Mouse (Mus musculus) layer of hippocampus, postnatal 36 days (tissue): ENCODE results near the gene Tbx19. TPM values are rescaled to one million over a fixed set of nuclear protein-coding genes. Genes with fewer than 3 reads are reported as not detected.

Experiments used
- DNase-seq, 2 experiments: peaks; one replicate each; pipeline ENCODE4 v3.0.0; 2022
- total RNA-seq, 2 experiments: library from RNA; stranded (reverse); gene quantifications; 2 replicates each; pipeline ENCODE4 v1.2.3; 2021

The Tbx19 gene
- total RNA-seq, 2 experiments from 2014 or later, result not detected

DNA sequence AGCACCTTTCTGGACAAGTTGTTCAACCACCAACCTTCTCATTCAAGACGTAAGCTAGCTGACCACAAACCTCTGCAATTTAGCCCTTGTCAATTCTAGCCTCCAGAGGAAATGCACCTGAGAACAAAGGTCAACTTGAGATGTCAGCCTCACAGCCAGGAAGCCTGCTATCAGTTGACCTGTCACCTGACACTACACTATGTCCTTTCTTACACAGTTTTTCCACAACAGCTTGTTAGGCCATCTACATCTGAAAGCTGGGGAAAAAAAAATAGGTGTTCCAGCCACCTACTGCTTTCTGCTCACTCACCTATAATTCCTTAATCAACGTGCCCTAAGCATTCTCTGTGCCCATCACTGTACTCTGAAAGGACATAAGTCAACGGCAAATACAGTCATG, 23.6 kb upstream of the Tbx19 start:
- no peak for DNase-seq

DNA sequence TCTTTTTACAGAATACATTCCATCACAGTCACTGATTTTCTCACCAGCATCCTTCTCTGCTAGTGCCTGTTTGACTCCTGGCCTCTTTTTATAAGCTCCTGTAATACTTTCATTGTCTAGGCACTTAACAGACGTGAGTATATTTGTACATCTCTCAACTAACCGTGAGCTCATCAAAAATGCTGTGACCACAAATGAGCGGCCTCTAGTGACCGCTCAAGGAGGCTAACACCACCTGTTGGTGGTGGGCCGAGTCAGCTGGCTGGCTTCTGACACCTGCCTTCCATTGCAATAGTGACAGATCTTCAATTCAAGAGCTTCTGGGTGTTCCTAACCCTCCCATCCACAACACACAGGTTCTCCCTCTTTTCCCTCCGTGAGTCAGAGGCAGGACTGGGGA, 22.8 kb upstream of the Tbx19 start:
- DNase-seq, result no peak

DNA sequence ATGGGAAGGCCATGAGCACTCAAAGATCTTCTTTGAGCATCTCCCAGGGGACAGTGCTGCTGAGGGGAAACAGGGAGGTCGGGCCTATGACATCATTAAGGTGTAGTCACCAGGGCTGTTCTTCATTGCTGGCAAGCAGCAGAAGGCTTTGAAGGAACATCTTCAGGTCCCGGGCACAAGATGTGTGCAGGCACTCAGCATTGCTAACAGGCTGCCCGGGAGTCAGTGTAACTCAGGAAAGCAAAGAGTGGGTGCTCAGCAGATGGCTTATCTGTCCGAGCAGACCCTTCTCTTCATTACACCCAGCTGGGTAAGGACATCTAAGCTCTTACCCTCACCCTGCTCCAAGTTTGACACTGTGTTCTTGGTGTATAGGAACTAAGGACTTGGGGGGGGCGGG, 18.7 kb upstream of the Tbx19 start:
- no peak for DNase-seq

DNA sequence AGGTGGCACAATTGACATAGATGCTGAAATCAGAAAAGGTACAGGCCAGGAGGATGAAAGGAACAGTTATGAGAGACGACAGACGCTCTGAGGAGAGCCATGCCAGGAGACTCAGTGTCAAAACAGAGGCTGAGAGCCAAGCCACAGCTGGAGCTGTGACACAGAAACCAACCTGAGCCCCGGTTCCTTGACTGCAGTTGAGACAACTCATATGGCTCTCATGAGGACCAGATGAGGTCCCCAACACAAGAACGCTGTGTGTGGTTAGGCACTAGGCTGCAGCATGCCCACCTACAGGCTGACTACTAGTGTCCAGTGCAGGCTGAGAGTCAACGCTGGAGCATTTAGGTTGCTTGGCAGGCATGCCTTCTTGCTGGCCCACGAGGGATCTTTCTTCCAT, 17.5 kb upstream of the Tbx19 start:
- no peak for DNase-seq

DNA sequence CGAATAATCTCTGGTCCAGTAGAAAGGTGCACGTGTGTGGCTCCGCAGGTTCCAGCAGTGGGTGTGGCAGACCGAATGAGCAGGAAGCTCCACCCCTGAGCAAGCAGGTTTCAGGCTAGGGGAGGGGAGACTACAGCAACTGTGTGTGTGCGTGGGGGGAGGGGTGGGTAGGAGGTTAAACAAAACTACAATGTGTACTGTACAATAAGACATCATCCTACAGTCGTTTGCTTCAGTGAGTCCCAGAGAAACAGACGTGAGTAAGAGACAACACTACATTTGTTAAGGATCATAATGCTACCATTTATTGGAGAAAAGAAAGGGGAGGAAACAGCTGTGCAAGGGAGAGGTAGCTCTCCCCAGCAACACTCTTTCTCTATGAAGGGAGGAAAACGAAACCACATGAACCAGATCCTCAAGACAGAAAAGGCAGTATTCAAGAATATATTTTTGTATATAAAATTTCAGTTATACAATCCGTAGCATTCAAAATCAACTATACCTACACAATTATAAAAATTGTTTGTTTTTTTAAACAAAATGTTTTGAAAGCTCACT, 13.6 kb upstream of the Tbx19 start:
- DNase-seq, result no peak

DNA sequence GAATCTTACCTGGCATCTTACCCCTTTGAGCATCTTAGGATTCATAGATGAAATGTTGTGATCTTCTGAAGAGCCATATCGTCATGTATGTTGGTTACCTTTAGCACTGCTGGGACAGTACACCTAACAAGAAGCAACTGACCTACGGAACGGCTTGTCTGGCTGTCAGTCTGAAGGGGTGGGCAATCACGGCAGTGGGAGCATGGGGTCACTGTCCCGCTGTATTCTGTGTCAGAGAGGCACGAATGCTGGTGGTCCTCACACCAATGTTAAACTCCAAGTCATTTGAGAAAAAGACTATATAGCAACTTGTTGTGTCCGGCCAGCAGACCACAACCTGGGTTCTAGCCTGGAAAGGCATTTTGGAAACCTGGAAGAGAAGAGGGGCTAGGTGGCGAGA, 10.7 kb upstream of the Tbx19 start:
- no peak for DNase-seq

DNA sequence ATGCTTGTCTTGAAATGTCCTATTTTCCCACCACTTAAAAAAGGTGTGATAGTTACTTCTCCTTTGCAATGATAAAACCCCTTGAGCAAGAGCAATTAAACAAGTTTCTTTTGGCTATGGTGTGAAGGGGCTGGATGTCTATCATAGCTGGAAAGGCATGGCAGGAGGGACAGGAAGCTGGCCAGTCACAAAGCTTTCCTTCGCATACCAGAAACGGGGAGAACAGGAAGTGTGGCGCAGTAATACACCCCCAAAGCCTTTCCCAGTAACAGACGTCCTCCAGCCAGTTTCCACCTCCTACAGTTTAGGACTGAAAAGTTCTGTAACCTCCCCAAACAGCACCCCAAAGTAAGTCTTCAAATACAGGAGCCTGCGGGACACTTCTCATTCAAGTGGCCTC, 9.6 kb upstream of the Tbx19 start:
- DNase-seq, result no peak

DNA sequence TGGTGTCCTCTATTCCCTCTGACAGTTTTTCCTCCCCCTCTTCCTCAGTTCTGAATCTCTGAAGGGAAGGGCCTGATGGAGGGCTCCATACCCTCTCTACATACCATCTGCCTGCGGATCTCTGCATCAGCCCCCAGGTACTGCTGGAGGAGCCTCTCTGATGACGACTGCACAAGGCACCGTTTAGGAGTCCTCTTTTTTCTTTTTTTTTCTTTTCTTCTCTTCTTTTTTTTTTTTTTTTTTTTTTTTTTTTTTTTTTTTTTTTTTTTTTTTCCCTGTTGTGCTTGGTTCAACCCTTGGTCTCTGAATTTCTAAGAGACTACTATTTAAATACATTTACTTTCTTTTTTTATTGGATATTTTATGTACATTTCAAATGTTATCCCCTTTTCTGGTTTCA, 8.9 kb upstream of the Tbx19 start:
- no peak for DNase-seq

DNA sequence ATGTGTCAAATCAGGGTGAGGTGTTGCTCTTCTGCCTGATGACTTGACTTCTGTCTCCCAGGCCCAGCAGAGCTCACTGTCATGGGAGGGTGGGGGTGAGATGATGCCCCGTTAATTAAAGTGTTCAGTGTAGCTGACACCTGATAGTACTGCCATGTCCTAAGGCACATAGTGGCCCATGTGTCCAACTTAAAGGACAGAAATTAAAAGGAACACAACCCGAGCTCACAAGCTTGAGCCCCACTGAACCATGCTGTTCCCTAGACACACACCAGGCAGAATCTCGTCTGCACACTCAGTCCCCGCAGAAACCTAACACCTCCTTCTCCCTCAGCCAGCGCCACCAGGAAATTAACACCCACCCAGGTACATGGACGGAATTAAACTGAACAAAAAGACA, 4.3 kb upstream of the Tbx19 start:
- no peak for DNase-seq

DNA sequence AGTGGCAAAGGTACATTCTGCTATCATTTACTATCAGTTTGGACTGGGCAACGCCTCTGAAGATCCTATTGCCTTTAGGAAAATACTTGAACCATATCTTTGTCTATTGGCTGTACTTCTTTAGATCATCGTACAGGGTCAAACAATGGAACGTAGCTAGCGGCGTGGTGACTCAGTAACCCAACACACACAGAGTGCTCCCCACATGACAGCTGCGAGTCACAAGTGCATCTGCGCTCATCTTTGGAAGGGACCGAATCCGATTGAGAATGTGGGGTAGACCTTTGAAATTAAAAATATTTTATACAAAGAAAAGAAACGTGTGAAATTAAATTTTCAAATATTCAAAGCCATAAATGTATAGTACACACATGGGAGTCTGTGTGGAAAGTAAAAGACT, 1.7 kb downstream of the Tbx19 start:
- no peak for DNase-seq

DNA sequence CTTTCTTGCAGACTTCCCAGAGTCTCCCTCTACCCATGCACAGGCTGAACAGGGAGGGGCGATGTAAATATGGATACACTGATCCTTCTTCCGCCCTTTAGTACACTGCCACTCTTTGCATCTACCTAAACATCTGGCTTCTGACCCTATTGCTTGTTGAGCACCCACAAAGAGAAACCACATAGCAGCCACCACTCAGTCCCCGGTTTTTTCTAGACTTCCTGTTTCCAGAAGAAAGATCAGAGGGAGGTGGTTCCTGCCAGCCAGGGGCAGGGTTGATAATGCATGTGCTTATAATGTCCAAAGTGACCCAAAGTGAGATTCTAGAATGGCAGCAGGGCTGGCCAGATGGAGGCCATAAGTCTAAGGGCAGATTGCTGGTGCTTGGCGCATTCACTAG, 6.4 kb downstream of the Tbx19 start:
- DNase-seq, result no peak

DNA sequence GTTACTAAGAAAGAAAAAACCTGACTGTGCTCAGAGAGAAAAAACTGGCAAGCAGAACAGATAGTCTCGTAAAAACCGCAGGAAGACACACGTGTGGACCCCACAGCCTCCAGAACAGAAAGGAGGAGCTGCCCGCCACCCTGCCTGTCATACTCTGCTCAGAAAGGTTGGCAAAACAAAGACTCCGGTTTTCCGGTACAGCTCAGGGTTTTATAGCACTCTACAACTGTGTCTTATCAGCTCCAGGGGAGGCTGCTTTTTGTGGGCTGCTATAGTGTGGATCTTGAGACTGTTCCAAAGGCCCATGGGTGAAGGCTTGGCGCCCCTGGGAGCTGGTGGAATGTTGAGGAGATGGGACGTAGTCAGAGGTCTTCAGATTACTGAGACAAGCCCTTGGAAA, 9.4 kb downstream of the Tbx19 start:
- no peak for DNase-seq

DNA sequence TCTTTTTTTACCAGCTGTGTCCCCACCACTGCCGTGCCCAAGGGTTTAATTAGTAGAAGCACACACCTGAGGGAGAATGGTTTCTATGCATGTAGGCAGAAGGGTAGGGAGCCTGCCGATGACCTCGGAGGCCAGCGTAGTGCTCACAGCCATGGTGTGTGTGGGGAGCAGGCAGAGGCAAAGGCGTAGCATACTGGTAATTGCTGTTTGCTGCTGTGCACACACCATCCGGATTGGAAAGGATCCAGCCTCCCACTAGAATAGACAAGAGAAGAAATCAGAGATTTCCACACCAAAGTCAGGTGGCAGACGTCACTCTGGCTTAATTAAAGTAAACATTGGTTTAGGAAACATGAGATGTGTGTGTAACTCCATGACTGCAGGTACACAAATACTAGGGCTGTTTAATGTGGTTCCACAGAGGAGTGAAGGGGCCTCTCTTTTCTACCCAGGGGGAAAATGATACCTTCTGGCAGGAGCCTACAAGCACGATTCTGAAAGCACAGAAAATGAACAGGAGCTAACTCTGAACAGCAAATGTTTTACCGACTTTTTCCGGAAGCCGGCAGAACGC, 18.1 kb downstream of the Tbx19 start:
- no peak for DNase-seq

DNA sequence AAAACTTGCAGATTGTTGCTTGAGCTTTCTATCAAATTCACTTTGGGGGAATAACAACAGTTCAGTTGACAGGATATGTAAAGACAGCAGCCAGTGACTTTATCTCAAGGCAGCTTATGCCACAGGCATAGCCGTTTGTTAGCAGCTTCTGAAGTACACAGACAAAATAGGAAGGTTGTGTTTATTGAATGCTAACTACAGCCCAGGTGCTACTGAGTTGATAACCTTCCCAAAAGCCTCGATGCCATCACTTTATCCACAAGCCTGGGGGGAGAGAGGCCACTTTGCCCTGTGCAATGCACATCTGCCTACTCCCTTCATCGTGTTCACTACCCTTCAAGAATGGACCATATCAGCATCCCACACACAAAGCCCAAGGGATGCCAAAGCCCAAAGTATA, 20.3 kb downstream of the Tbx19 start:
- no peak for DNase-seq

DNA sequence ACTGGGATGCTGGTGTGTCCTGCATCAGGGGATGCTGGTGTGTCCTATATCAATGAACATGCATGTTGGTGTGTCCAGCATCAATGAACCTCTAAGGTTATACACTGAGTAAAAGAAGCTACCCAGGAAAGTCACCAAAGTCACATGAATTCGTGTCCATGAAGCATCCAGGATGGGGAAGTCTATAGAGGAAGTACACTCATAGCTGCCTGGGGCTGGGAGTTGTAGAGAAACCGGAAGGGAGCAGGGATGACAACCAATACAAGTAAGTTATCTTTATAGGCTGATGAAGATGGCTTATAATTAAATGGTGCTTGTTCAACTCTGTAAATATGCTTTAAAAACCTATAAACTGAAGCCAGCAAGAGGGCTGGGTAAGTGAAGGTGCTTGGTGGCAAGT, 26.7 kb downstream of the Tbx19 start:
- no peak for DNase-seq

DNA sequence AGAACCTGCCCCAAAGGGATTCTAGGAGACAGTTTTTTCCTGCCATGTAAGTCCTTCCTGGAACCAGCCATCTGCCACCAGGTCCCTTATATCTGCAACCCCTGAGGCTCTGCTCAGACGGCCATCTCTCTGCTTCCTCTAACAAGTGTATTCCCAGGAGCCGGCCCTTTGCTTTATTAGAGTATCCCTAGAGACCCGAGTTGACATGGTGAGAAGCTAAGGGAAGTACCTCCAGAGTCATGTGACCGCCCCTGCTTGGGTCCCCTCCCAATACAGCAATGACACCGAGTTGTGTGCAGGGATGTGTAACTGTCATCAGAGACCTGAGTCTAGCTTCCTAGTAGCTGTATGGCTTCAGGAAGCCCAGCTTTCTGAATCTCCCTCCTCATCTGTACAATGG, 27.3 kb downstream of the Tbx19 start:
- DNase-seq, result no peak

DNA sequence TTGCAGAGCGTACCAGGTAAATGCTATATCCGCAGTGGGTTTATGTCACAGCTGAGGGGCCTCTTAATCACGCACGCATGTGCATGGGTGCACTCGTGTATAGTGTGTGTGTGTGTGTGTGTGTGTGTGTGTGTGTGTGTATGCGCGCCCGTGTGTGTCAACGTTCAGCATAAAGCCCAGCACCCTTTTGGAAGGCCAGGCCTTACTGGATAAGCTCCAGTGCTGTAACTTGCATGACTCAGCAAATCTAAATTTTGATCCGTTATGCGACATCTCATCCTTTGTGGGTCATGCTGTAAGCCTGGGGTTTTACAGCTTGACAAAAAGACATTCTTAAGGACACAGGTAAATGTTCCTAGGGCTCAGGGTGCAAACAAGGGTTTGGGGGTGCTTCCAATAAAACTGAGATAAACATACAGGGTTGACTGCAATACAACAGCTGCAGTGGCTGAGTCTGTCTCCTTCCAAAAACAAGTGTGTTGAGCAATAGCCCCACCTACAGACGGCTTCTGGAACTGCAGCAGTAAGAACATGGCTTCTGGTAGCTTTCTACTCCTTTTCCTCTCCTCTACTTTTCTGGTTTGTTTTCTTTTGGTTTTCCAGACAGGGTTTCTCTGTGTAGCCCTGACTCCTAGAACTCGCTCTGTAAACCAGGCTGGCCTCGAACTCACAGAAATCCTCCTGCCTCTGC, 28.2 kb downstream of the Tbx19 start:
- peak; percentile 64 to 81 for DNase-seq

DNA sequence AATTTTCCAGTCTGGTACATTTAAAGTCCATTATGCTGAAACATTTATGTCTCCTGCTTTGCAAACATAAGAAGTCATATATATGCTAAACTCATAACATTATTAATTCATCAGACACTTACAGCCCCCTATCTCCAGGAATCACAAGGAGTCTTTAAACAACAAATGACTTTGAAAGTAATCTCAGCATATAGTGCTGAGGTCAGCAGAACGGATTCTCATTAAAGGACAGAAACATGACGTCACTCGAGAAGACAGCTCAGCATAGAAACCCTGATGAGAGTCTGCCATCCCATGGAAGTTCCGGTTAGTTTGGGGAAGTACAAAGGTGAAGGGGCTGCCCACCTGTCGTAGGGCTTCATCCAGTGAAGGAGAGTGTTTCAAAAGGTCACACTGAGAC, 31.0 kb downstream of the Tbx19 start:
- no peak for DNase-seq

DNA sequence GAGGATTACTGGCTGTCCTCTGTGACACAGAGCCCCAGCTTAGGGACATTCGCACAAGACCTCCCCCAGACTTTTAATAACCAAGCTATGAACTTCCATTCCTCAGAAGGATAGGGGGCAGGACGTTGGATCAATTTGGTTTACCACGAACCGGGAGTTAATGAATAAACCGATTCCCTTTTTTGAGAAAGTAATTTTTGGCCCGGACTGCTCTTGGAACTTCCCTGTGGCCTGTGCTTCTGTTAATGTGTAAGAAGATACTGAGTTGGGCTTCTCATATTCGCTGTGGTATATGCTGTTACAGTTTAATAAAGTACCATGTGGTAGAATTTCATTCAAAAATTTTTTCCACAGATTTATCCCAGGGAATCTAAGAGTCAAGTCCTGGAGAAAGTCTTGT, 39.5 kb downstream of the Tbx19 start:
- no peak for DNase-seq

DNA sequence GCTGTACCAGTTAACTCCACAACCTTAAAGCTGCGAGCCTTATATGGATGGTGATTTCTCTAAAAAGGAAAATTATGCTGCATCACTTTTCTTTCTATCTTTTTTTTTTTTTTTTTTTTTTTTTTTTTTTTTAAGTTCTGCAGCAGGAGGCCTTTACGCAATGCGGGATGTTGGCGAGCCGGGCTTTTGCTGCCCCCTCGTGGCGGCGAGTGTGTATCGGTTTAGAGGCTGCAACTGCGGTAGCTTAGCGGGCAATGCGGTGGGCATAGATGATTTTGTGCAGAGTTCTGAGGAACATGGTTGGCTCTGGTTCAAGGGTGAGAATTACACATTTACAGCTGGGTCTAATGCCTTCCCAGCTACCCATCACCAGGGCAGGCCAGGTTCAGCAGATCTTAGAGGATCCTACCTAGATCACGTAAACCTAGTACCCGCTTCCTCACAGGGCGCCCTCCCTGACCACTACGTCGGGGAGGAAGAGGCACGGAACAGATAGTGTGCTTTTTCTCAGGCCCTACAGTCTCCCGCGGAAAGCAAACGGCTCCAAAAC, 40.1 kb downstream of the Tbx19 start:
- peak; percentile 83 to 86 for DNase-seq

DNA sequence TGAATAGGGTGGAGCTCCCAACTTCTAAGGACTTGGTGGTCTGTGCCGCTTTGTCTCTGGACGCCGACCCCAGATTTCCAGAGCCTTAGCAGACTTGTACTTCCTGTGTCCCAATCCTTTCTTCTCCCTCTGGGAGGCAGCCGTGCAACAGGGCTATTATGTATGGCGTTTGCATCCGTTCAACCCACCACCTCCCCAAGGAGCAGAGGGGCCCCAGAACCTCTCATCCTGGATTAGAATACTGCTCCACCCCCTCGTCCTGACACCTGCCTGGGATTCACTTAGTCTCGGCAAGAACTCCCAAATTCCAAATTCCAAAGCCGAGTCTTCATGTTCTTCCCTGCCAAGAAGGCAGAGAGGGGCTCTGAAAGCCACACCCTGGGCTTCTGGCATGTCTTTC, 40.8 kb downstream of the Tbx19 start:
- no peak for DNase-seq

DNA sequence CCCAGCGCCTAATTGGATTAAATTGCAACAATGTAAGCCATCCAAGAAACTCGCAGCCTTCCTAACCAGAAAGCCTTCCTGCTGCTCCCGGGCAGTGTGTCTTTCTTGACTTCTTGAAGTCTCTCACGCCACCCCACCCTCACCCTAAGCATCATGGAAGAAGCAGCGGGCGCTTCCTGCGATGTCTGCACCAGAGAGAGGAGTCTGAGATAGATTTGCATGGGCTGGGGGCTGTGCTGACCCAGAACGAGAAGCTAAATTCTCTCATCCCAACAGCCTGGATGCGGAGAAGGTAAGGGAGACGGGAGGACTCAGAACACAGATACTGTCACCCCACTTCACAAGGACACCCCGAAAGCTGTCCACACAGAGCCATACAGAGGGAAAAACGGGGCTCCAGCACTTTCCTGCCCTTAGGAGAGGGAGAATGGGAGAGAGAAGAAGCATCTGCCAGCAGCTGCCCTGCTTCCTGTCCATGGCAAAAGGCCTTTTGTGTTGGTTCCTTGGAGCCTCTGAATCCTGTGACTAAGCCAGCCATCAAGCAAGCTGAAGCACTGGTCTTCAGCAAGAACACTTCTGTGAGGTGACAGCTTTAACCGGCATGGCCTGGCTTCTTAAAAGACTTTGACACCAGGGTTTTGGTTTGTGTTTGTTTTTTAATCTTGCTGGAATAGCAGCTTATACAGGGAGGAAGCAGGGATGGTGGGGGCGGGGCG, 41.4 kb downstream of the Tbx19 start:
- no peak for DNase-seq

DNA sequence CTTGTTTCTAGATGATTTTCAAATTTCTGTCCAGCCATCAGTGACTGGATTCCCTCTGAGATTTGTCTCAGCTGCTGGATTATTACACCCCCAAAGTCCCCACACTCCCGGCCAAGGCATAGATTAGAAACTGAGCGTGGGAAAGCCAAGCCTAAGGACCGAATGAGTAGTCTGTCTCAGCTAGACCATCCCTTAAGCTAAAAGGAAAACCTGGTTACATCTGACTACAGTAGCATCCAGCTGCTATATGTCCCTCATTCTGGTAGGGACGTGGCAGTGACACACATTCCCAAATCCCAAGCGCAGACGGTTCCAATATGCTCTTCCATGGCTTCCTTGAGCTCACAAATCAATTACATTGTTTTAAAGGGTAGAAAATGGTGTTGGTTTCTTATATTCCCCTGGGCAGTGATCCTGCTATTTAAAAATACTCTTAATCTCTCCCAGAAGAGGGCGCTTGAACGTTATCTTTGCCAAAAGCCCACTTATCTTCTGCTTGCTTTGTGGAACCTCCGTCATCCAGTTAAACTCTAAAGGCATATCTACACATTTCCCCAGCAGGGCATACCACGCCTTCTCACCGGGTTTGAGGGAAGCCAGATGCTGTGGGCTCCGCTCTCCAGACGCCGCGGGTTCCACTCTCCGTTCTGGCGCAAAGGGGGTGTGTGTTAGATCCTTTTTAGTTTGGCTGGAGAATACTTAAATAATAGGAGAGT, 46.0 kb downstream of the Tbx19 start:
- no peak for DNase-seq
